ENCODE assay signal across 14 mouse cellular contexts in genomic region chr11:115179881-115180280, GRCm38 (mm10). TPM values are rescaled to one million over a fixed set of nuclear protein-coding genes. Genes with fewer than 3 reads are reported as not detected.
DNase-seq lines count a peak whose midpoint lies in the region; ATAC-seq lines count a peak whose summit lies in the region.
"Had no signal": no experiment of that assay in that cellular context is flagged by ENCODE, and none has a peak within 500 bp of the region (broad histone marks: within the 10 kb centered on the region; RNA-seq: fewer than 3 reads in every experiment).

No protein-coding gene starts in this region.

- no peak overlapping the region for H3K4me3 ChIP-seq in forebrain, embryonic 14.5 days (ENCODE audit: low read depth, low read length)
- no peak overlapping the region for H3K4me3 ChIP-seq in forebrain, embryonic 13.5 days
- no peak overlapping the region for H3K4me3 ChIP-seq in kidney, embryonic 16.5 days (ENCODE audit: low read length)
- no peak overlapping the region for H3K4me3 ChIP-seq in hindbrain, embryonic 16.5 days (ENCODE audit: low read length)
- H3K4me3 ChIP-seq: liver, embryonic 15.5 days had no signal

- peaks cover 22% of the 10 kb centered on the region for H3K4me1 ChIP-seq in forebrain, embryonic 14.5 days (ENCODE audit: control insufficient read depth, insufficient read depth, low read length)
- peaks cover 40% of the 10 kb centered on the region for H3K4me1 ChIP-seq in forebrain, embryonic 13.5 days
- peaks cover 36% of the 10 kb centered on the region for H3K4me1 ChIP-seq in kidney, embryonic 16.5 days (ENCODE audit: insufficient read depth, low read length)
- H3K4me1 ChIP-seq in hindbrain, embryonic 16.5 days (ENCODE audit: control insufficient read depth, insufficient read depth, low read depth, low read length) = peaks cover 26% of the 10 kb centered on the region

- ATAC-seq in forebrain, embryonic 14.5 days = no peak
- no peak for ATAC-seq in forebrain, embryonic 13.5 days
- ATAC-seq in kidney, embryonic 16.5 days (ENCODE audit: low FRiP score, low TSS enrichment) = no peak
- ATAC-seq in hindbrain, embryonic 16.5 days = no peak

- H3K9ac ChIP-seq in forebrain, embryonic 14.5 days (ENCODE audit: low read length) = no peak overlapping the region
- H3K9ac ChIP-seq in forebrain, embryonic 13.5 days = no peak overlapping the region
- H3K9ac ChIP-seq in kidney, embryonic 16.5 days (replicated peaks; ENCODE audit: low read length) = no peak overlapping the region
- H3K9ac ChIP-seq in hindbrain, embryonic 16.5 days (ENCODE audit: low read depth, low read length) = no peak overlapping the region
- H3K9ac ChIP-seq: liver, embryonic 15.5 days had no signal

- DNase-seq in forebrain, embryonic 14.5 days (ENCODE audit: low spot score) = no peak
- DNase-seq in kidney, adult 8-10 months = peak; percentile 77 to 82
- DNase-seq in 3T3-L1 (ENCODE audit: low read depth, low spot score) = peak; percentile 66
- DNase-seq in thymus, postnatal 36 days = no peak
- DNase-seq in heart, adult 9 months (ENCODE audit: low spot score in 2 of 2) = no peak
- DNase-seq: cerebellum, postnatal 36 days; heart, postnatal 36 days; lung, postnatal 4 days; right cerebral cortex, postnatal 25 days; thymus, postnatal 25 days had no signal

- WGBS in forebrain, embryonic 14.5 days = 81% methylated on average over 6 of the region's 6 CpGs
- WGBS in forebrain, embryonic 13.5 days = 99% methylated on average over 6 of the region's 6 CpGs
- 84% methylated on average over 6 of the region's 6 CpGs for WGBS in kidney, embryonic 16.5 days
- 61% methylated on average over 6 of the region's 6 CpGs for WGBS in hindbrain, embryonic 16.5 days

- 0 out of 2 replicates have a peak, but pooled peaks cover 9% of the 10 kb centered on the region for H3K36me3 ChIP-seq in forebrain, embryonic 14.5 days (ENCODE audit: control insufficient read depth, insufficient read depth, low read length)
- 0 out of 2 replicates have a peak, but pooled peaks cover 6% of the 10 kb centered on the region for H3K36me3 ChIP-seq in forebrain, embryonic 13.5 days (ENCODE audit: poor library complexity, severe bottlenecking)
- 0 out of 2 replicates have a peak, but pooled peaks cover 5% of the 10 kb centered on the region for H3K36me3 ChIP-seq in kidney, embryonic 16.5 days (ENCODE audit: insufficient read depth, low read length)
- H3K36me3 ChIP-seq in hindbrain, embryonic 16.5 days (ENCODE audit: control insufficient read depth, insufficient read depth, low read length) = no peaks in the 10 kb centered on the region

- H3K27me3 ChIP-seq in forebrain, embryonic 14.5 days (replicated peaks; ENCODE audit: control insufficient read depth, insufficient read depth, low read length) = no peaks in the 10 kb centered on the region
- H3K27me3 ChIP-seq in forebrain, embryonic 13.5 days = 0 out of 2 replicates have a peak, but pooled peaks cover 3% of the 10 kb centered on the region
- no peaks in the 10 kb centered on the region for H3K27me3 ChIP-seq in kidney, embryonic 16.5 days (ENCODE audit: insufficient read depth, low read length)
- peaks cover 2% of the 10 kb centered on the region; the same call in 1 of the 2 replicates for H3K27me3 ChIP-seq in hindbrain, embryonic 16.5 days (replicated peaks; ENCODE audit: control insufficient read depth, insufficient read depth, low read length)
- H3K27me3 ChIP-seq: liver, embryonic 15.5 days had no signal

- no peaks in the 10 kb centered on the region for H3K9me3 ChIP-seq in forebrain, embryonic 14.5 days (replicated peaks; ENCODE audit: control insufficient read depth, low read length)
- no peaks in the 10 kb centered on the region for H3K9me3 ChIP-seq in forebrain, embryonic 13.5 days (replicated peaks)
- H3K9me3 ChIP-seq in kidney, embryonic 16.5 days (ENCODE audit: low read length) = no peaks in the 10 kb centered on the region
- H3K9me3 ChIP-seq in hindbrain, embryonic 16.5 days (ENCODE audit: control insufficient read depth, low read length) = no peaks in the 10 kb centered on the region
- H3K9me3 ChIP-seq: liver, embryonic 15.5 days had no signal

- H3K4me2 ChIP-seq in forebrain, embryonic 14.5 days (ENCODE audit: low read length) = no peak overlapping the region
- no peak overlapping the region for H3K4me2 ChIP-seq in forebrain, embryonic 13.5 days
- H3K4me2 ChIP-seq in kidney, embryonic 16.5 days (replicated peaks; ENCODE audit: low read depth, low read length) = no peak overlapping the region
- no peak overlapping the region for H3K4me2 ChIP-seq in hindbrain, embryonic 16.5 days (ENCODE audit: low read length)
- H3K4me2 ChIP-seq: liver, embryonic 15.5 days had no signal

- H3K27ac ChIP-seq in forebrain, embryonic 14.5 days (ENCODE audit: low read depth, low read length) = peak overlapping the region; percentile 27; the same call in 1 of the 2 replicates
- no peak overlapping the region for H3K27ac ChIP-seq in forebrain, embryonic 13.5 days
- no peak overlapping the region for H3K27ac ChIP-seq in kidney, embryonic 16.5 days (ENCODE audit: low read length)
- peak overlapping the region; percentile 68 for H3K27ac ChIP-seq in hindbrain, embryonic 16.5 days (ENCODE audit: low read depth, low read length)

RNA-seq across cellular contexts. Expression of gene Tmem104, which starts 7.4 kb away (rescaled TPM):
- polyA plus RNA-seq in forebrain, embryonic 14.5 days (2014; fragmentation: Nextera tagmentation; extraction: Ambion mirVana) = 6.3 and 8.5 TPM in 2 replicates
- polyA plus RNA-seq in forebrain, embryonic 13.5 days (2015; fragmentation: Nextera tagmentation; extraction: Ambion mirVana) = 7.8 and 9.2 TPM in 2 replicates
- polyA plus RNA-seq in kidney, embryonic 16.5 days (2015; fragmentation: Nextera tagmentation; extraction: Ambion mirVana) = 11.7 and 13.8 TPM in 2 replicates
- polyA plus RNA-seq in hindbrain, embryonic 16.5 days (2015; fragmentation: Nextera tagmentation; extraction: Ambion mirVana) = 12.3 and 13.1 TPM in 2 replicates

RNA-seq across cellular contexts. Expression of gene Nat9, which starts 7.8 kb away (rescaled TPM):
- polyA plus RNA-seq in forebrain, embryonic 14.5 days (2014; fragmentation: Nextera tagmentation; extraction: Ambion mirVana) = 19.5 and 20.4 TPM in 2 replicates
- 18.2 and 20.3 TPM in 2 replicates for polyA plus RNA-seq in forebrain, embryonic 13.5 days (2015; fragmentation: Nextera tagmentation; extraction: Ambion mirVana)
- 28.0 and 29.7 TPM in 2 replicates for polyA plus RNA-seq in kidney, embryonic 16.5 days (2015; fragmentation: Nextera tagmentation; extraction: Ambion mirVana)
- polyA plus RNA-seq in hindbrain, embryonic 16.5 days (2015; fragmentation: Nextera tagmentation; extraction: Ambion mirVana) = 20.9 and 24.6 TPM in 2 replicates

RNA-seq across cellular contexts. Expression of gene Slc9a3r1, which starts 16.7 kb away (rescaled TPM):
- polyA plus RNA-seq in forebrain, embryonic 14.5 days (2014; fragmentation: Nextera tagmentation; extraction: Ambion mirVana) = 39.4 and 48.4 TPM in 2 replicates
- polyA plus RNA-seq in forebrain, embryonic 13.5 days (2015; fragmentation: Nextera tagmentation; extraction: Ambion mirVana) = 28.8 TPM in 2 replicates
- 165 and 170 TPM in 2 replicates for polyA plus RNA-seq in kidney, embryonic 16.5 days (2015; fragmentation: Nextera tagmentation; extraction: Ambion mirVana)
- polyA plus RNA-seq in hindbrain, embryonic 16.5 days (2015; fragmentation: Nextera tagmentation; extraction: Ambion mirVana) = 81.5 and 93.4 TPM in 2 replicates

RNA-seq across cellular contexts. Expression of gene Cd300lf, which starts 46.1 kb away (rescaled TPM):
- not detected in 2 replicates for polyA plus RNA-seq in forebrain, embryonic 14.5 days (2014; fragmentation: Nextera tagmentation; extraction: Ambion mirVana)
- polyA plus RNA-seq in forebrain, embryonic 13.5 days (2015; fragmentation: Nextera tagmentation; extraction: Ambion mirVana) = 0.11 TPM in 1 of 2 replicates, not detected in the other
- 0.52 and 0.53 TPM in 2 replicates for polyA plus RNA-seq in kidney, embryonic 16.5 days (2015; fragmentation: Nextera tagmentation; extraction: Ambion mirVana)
- polyA plus RNA-seq in hindbrain, embryonic 16.5 days (2015; fragmentation: Nextera tagmentation; extraction: Ambion mirVana) = 0.29 and 0.32 TPM in 2 replicates

Comparison
In these comparisons a context has a peak if more than half of its experiments do, and no peak if none do; other contexts are left out.
1. H3K27ac ChIP-seq: peak in forebrain, embryonic 14.5 days (single experiment) and hindbrain, embryonic 16.5 days (single experiment); none in forebrain, embryonic 13.5 days (single experiment) and kidney, embryonic 16.5 days (single experiment).
2. DNase-seq: peak in kidney, adult 8-10 months (2 of 2) and 3T3-L1 (single experiment); none in forebrain, embryonic 14.5 days (single experiment), thymus, postnatal 36 days (0 of 2) and heart, adult 9 months (0 of 2).